In genomic region chr5:29377590-29378297, GRCm38 (mm10) we compare ENCODE assay signal across 8 mouse cellular contexts. TPM values are rescaled to one million over a fixed set of nuclear protein-coding genes. Genes with fewer than 3 reads are reported as not detected.
DNase-seq lines count a peak whose midpoint lies in the region.

No protein-coding gene starts in this region.

- WGBS in hindbrain, embryonic 10.5 days: under 1% methylated on average over 47 of the region's 47 CpGs

- peak overlapping the region; percentile 64 for H3K4me3 ChIP-seq in hindbrain, embryonic 10.5 days

- peaks cover 10% of the 10 kb centered on the region; the same call in 1 of the 2 replicates for H3K27me3 ChIP-seq in hindbrain, embryonic 10.5 days (ENCODE audit: insufficient read depth, poor library complexity, severe bottlenecking)
- no peaks in the 10 kb centered on the region for H3K27me3 ChIP-seq in splenic B cell, adult 2 months (ENCODE audit: control insufficient read depth, insufficient read depth, low read length, poor library complexity, severe bottlenecking)

- no peaks in the 10 kb centered on the region for H3K9me3 ChIP-seq in hindbrain, embryonic 10.5 days

- H3K27ac ChIP-seq in hindbrain, embryonic 10.5 days: peak overlapping the region; percentile 88

- H3K36me3 ChIP-seq in hindbrain, embryonic 10.5 days: peaks cover 3% of the 10 kb centered on the region; the same call in 1 of the 2 replicates
- H3K36me3 ChIP-seq in splenic B cell, adult 2 months (ENCODE audit: control insufficient read depth, insufficient read depth, low read length, poor library complexity, severe bottlenecking): no peaks in the 10 kb centered on the region

- H3K4me1 ChIP-seq in hindbrain, embryonic 10.5 days (replicated peaks): peaks cover 16% of the 10 kb centered on the region

- DNase-seq in layer of hippocampus, adult 8-10 months (ENCODE audit: low spot score in 2 of 2): peak; percentile 13
- DNase-seq in layer of hippocampus, postnatal 25 days (ENCODE audit: extremely low spot score in 1 of 2, low spot score in 1 of 2): no peak
- peak; percentile 70 for DNase-seq in cerebellum, adult 9-10 months
- no peak for DNase-seq in hindbrain, embryonic 10.5 days (ENCODE audit: low spot score)
- DNase-seq in left cerebral cortex, adult 18-20 months (ENCODE audit: low spot score in 2 of 2): peak; percentile 4 to 6
- peak; percentile 74 for DNase-seq in lung, postnatal 36 days
- peak; percentile 1 for DNase-seq in splenic B cell, adult 2 months (ENCODE audit: low read depth, low spot score)
- no peak for DNase-seq in c-Kit-positive CD71-positive TER-119-positive erythroid progenitor cells, embryonic 14.5 days (ENCODE audit: low spot score)

RNA-seq across cellular contexts. Expression of gene Lmbr1, which starts 0.4 kb away (rescaled TPM):
- total RNA-seq in layer of hippocampus, adult 8-10 months (2022): 10 to 100 TPM; 23.7 to 32.0 (median 29.6) TPM
- 10 to 100 TPM; 25.8 to 29.2 TPM for total RNA-seq in layer of hippocampus, postnatal 25 days (2021)
- polyA plus RNA-seq in hindbrain, embryonic 10.5 days (2016; fragmentation: Nextera tagmentation; extraction: Ambion mirVana): 9.0 and 11.0 TPM in 2 replicates
- 10 to 100 TPM; 31.0 to 32.9 TPM for total RNA-seq in left cerebral cortex, adult 18-20 months (2021)

RNA-seq across cellular contexts. Expression of gene Nom1, which starts 56.7 kb away (rescaled TPM):
- 10 to 100 TPM; 24.0 to 26.5 (median 24.8) TPM for total RNA-seq in layer of hippocampus, adult 8-10 months (2022)
- total RNA-seq in layer of hippocampus, postnatal 25 days (2021): 10 to 100 TPM; 19.9 to 28.3 TPM
- 22.4 and 32.8 TPM in 2 replicates for polyA plus RNA-seq in hindbrain, embryonic 10.5 days (2016; fragmentation: Nextera tagmentation; extraction: Ambion mirVana)
- 10 to 100 TPM; 23.4 to 23.5 TPM for total RNA-seq in left cerebral cortex, adult 18-20 months (2021)

Comparison
In these comparisons a context has a peak if more than half of its experiments do, and no peak if none do; other contexts are left out.
1. DNase-seq: peak in layer of hippocampus, adult 8-10 months (2 of 2), cerebellum, adult 9-10 months (single experiment), left cerebral cortex, adult 18-20 months (2 of 2), lung, postnatal 36 days (single experiment) and splenic B cell, adult 2 months (single experiment); none in layer of hippocampus, postnatal 25 days (0 of 2), hindbrain, embryonic 10.5 days (single experiment) and c-Kit-positive CD71-positive TER-119-positive erythroid progenitor cells, embryonic 14.5 days (single experiment).